Mouse (Mus musculus) thymus, adult 2 months (tissue): ENCODE results near the gene Fam208a.

Experiments used
- CTCF ChIP-seq: fragments of 200-500 bp; IDR thresholded peaks from 2 replicates; pipeline ENCODE4 v1.5.1; 2012; ENCODE audit warnings: mild to moderate bottlenecking, control low read depth, low read length, moderate library complexity, borderline replicate concordance; ENCODE audit not compliant: control insufficient read depth, poor library complexity, insufficient read depth; ENCODE audit errors: extremely low read depth
- POLR2A ChIP-seq: fragments of 200-500 bp; IDR thresholded peaks from 2 replicates; pipeline ENCODE4 v1.6.1; 2012; ENCODE audit warnings: mild to moderate bottlenecking, low read length, control low read depth, moderate library complexity; ENCODE audit not compliant: control insufficient read depth, poor library complexity, insufficient read depth; ENCODE audit errors: extremely low read depth

- TF ChIP-seq POLR2A (no peak), CTCF (no peak)
These were observed 7.5 kb downstream of the Fam208a start for GRCm38 (mm10) chr14:27436116-27436515.
